Mouse (Mus musculus) erythroblast, embryonic 14.5 days (primary cell): ENCODE data around the gene Adap1. TPM values are rescaled to one million over a fixed set of nuclear protein-coding genes. Genes with fewer than 3 reads are reported as not detected.

Experiments
- H3K27me3 ChIP-seq: 2 replicates; pipeline ENCODE4 v1.6.1; 2012; ENCODE audit warnings: inconsistent platforms; ENCODE audit not compliant: control insufficient read depth
- H3K36me3 ChIP-seq: 2 replicates; pipeline ENCODE4 v1.6.1; 2012; ENCODE audit warnings: mild to moderate bottlenecking, inconsistent platforms; ENCODE audit not compliant: control insufficient read depth
- H3K4me1 ChIP-seq: 2 replicates; pipeline ENCODE4 v1.6.1; 2012; ENCODE audit warnings: inconsistent platforms; ENCODE audit not compliant: control insufficient read depth
- H3K4me3 ChIP-seq: replicated peaks from 2 replicates; pipeline ENCODE3; 2012; ENCODE audit warnings: moderate library complexity, mild to moderate bottlenecking, inconsistent platforms
- H3K9me3 ChIP-seq: 2 replicates; pipeline ENCODE4 v1.6.1; 2012; ENCODE audit warnings: low read length, inconsistent platforms, mixed read lengths; ENCODE audit not compliant: control insufficient read depth
- GATA1 ChIP-seq: IDR thresholded peaks from 2 replicates; pipeline ENCODE4 v1.6.1; 2012; ENCODE audit warnings: low read length, inconsistent platforms, mixed read lengths
- TAL1 ChIP-seq: IDR thresholded peaks from 3 replicates; pipeline ENCODE4 v1.6.1; 2012; ENCODE audit warnings: low read length, inconsistent platforms, mixed read lengths
- polyA plus RNA-seq: library from polyadenylated mRNA; stranded (reverse); fragments of >175 nt; gene quantifications from 2 replicates; pipeline ENCODE4 v1.2.3, GENCODE M21; 2012

Gene Adap1
- polyA plus RNA-seq, 1 experiment: 0.17 TPM

DNA sequence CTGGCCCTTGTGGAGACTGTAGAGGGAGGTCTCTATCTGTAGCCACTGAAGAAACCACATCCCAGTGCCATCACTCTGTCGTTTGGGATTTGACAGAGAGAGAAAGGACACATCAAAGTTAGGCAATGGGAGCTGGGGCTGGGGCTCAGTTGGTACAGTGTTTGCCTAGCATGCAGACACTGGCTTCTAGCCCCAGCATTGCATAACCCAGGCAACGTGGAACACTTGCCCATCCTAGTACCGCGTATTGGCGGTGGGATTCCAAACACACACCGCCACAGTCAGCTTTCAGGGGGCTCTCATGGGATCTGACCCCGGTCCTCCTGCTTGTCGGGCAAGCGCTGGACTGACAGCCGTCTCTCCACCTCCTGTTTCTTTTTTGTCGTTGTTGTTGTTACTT, 41.1 kb upstream of the Adap1 start:
- H3K9me3 ChIP-seq: no peaks in the 10 kb centered on the region
- TF ChIP-seq TAL1: no peak
- TF ChIP-seq GATA1: no peak
- no peak overlapping the region for H3K4me3 ChIP-seq
- H3K27me3 ChIP-seq: no peaks in the 10 kb centered on the region
- H3K4me1 ChIP-seq: peaks cover 72% of the 10 kb centered on the region
- peaks cover 24% of the 10 kb centered on the region for H3K36me3 ChIP-seq

- TF ChIP-seq GATA1: no peak
- TF ChIP-seq TAL1: no peak
- no peaks in the 10 kb centered on the region for H3K27me3 ChIP-seq
- H3K36me3 ChIP-seq: peaks cover 27% of the 10 kb centered on the region
- H3K4me3 ChIP-seq: no peak overlapping the region
- peaks cover 66% of the 10 kb centered on the region for H3K4me1 ChIP-seq
- H3K9me3 ChIP-seq: no peaks in the 10 kb centered on the region
These were observed 40.4 kb upstream of the Adap1 start for GRCm38 (mm10) chr5:139365827-139366226.

GRCm38 (mm10) chr5:139364911-139365571, 39.6 kb upstream of the Adap1 start:
- no peak overlapping the region for H3K4me3 ChIP-seq
- no peak for TF ChIP-seq TAL1
- H3K4me1 ChIP-seq: peaks cover 58% of the 10 kb centered on the region
- peaks cover 27% of the 10 kb centered on the region for H3K36me3 ChIP-seq
- no peaks in the 10 kb centered on the region for H3K9me3 ChIP-seq
- H3K27me3 ChIP-seq: no peaks in the 10 kb centered on the region

DNA sequence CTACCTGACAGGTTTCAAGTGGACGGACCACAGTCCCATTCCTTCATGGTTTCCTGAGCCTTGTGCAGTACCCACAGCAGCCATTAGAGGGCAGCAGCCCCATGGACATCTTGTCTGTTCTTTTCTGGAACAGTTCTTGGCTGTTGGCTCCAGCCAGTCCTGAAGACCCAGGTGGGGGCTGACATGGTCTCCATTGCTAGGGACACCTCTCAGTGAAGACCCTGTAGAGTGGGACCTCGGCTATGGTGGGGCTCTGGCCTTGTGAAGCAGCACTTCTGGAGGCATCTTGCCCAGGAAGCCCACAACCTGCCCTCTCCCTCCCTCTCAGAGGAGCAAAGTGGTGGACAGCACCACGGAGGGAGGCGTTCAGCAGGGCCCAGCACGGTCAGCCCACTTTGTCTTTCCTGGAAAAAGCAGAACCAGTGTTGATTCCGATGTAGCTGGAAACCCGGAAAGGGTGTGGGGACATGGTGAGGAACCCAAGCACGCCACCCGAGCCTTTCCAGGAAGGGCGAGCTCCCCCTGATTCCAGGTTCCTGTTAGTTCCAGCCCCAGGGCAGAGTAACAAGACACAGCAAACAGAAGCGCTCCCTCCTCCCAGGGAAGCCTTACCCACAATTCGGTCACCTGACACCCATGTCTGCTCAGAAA, 39.0 kb upstream of the Adap1 start:
- H3K4me3 ChIP-seq: no peak overlapping the region
- peaks cover 21% of the 10 kb centered on the region for H3K36me3 ChIP-seq
- H3K9me3 ChIP-seq: no peaks in the 10 kb centered on the region
- no peak for TF ChIP-seq GATA1
- no peak for TF ChIP-seq TAL1
- H3K27me3 ChIP-seq: no peaks in the 10 kb centered on the region
- H3K4me1 ChIP-seq: peaks cover 51% of the 10 kb centered on the region

DNA sequence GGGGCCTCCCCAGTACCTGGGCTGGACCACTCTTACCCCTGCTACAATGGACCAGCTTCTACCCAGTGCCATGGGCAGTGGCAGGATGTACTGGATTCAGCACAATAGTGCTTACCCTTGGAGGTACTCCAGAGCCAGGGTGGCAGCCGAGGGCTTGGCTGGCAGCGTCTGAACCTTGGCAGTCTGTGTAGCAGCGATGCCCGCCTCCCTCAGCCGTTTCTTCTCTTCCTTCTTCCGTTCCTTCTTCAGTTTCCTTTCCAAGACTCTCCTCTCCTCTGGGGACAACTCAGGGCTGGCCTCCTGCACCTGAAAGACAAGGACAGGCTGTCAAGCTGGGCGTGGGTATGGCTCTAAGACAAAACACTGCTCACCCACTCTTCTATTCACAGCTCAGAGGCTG, 38.4 kb upstream of the Adap1 start:
- H3K36me3 ChIP-seq: peaks cover 19% of the 10 kb centered on the region
- H3K27me3 ChIP-seq: no peaks in the 10 kb centered on the region
- peaks cover 51% of the 10 kb centered on the region for H3K4me1 ChIP-seq
- H3K9me3 ChIP-seq: no peaks in the 10 kb centered on the region
- TF ChIP-seq TAL1 (no peak), GATA1 (no peak)
- no peak overlapping the region for H3K4me3 ChIP-seq

- H3K4me3 ChIP-seq: no peak overlapping the region
- TF ChIP-seq GATA1: no peak
- no peak for TF ChIP-seq TAL1
- H3K4me1 ChIP-seq: peaks cover 15% of the 10 kb centered on the region
- H3K27me3 ChIP-seq: no peaks in the 10 kb centered on the region
- H3K36me3 ChIP-seq: peaks cover 16% of the 10 kb centered on the region; the same call in 1 of the 2 replicates
- H3K9me3 ChIP-seq: no peaks in the 10 kb centered on the region
These were observed 33.8 kb upstream of the Adap1 start for GRCm38 (mm10) chr5:139359244-139359643.

DNA sequence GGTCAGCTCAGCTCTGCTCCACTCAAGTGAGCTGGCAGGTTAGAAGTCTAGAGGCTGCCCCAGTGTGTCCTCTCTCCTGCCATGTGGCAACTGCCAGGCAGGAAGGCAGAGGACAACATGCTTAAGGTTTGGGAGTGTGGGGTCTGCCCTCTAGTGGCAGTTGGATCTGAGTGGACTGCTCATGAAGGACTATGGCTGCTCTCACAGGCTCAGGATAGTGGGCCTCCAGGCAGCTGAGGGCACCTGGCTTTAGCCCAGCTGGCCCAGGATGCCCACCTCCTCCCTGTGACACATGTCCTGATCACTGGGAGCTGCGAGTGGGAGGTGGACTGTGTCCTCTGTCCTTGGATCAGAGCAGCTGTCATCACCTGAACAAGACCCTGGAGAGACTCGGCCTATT, 33.2 kb upstream of the Adap1 start:
- no peak for TF ChIP-seq TAL1
- no peak for TF ChIP-seq GATA1
- Histone ChIP-seq H3K9me3 (no peaks in the 10 kb centered on the region), H3K4me3 (no peak overlapping the region), H3K36me3 (peaks cover 14% of the 10 kb centered on the region; the same call in 1 of the 2 replicates), H3K27me3 (no peaks in the 10 kb centered on the region), H3K4me1 (peaks cover 16% of the 10 kb centered on the region)

DNA sequence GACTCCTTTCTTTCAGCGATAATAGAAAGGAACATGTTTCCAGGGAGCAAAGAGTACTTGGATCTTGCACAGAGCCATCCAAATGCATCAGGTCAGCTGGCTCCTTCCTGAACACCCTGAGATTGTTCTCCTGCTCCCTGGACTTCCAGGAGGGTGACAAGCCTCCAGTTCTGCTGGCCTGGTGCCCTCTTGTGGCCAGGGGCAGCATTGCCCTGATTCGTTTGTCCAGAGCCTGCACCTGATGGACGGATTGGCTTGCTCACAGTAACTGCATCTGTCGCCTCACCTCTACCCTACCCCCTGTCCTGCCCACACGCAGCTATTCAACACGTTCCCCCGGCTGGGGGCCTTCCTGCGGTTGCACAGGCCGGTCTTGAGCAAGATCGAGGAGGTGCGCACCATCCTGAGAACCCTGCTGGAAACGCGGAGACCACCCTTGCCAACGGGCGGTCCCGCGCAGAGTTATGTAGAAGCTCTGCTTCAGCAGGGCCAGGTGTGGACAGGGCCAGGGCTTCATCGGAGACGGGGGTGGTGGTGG, 29.9 kb upstream of the Adap1 start:
- peaks cover 2% of the 10 kb centered on the region; the same call in 1 of the 2 replicates for H3K36me3 ChIP-seq
- no peak overlapping the region for H3K4me3 ChIP-seq
- no peaks in the 10 kb centered on the region for H3K27me3 ChIP-seq
- H3K9me3 ChIP-seq: no peaks in the 10 kb centered on the region
- H3K4me1 ChIP-seq: peaks cover 46% of the 10 kb centered on the region
- TF ChIP-seq TAL1: no peak
- TF ChIP-seq GATA1: no peak

GRCm38 (mm10) chr5:139353946-139354345, 28.5 kb upstream of the Adap1 start:
- TF ChIP-seq TAL1 (no peak), GATA1 (no peak)
- no peak overlapping the region for H3K4me3 ChIP-seq
- no peaks in the 10 kb centered on the region for H3K9me3 ChIP-seq
- peaks cover 59% of the 10 kb centered on the region for H3K4me1 ChIP-seq
- H3K27me3 ChIP-seq: no peaks in the 10 kb centered on the region
- H3K36me3 ChIP-seq: peaks cover 2% of the 10 kb centered on the region; the same call in 1 of the 2 replicates
